Mouse (Mus musculus): ENCODE measurements around the gene Disc1. TPM values are rescaled to one million over a fixed set of nuclear protein-coding genes. Genes with fewer than 3 reads are reported as not detected.

Disc1 gene
- total RNA-seq (2023), result 10 to 100 TPM; 28.0 to 31.9 TPM

DNA sequence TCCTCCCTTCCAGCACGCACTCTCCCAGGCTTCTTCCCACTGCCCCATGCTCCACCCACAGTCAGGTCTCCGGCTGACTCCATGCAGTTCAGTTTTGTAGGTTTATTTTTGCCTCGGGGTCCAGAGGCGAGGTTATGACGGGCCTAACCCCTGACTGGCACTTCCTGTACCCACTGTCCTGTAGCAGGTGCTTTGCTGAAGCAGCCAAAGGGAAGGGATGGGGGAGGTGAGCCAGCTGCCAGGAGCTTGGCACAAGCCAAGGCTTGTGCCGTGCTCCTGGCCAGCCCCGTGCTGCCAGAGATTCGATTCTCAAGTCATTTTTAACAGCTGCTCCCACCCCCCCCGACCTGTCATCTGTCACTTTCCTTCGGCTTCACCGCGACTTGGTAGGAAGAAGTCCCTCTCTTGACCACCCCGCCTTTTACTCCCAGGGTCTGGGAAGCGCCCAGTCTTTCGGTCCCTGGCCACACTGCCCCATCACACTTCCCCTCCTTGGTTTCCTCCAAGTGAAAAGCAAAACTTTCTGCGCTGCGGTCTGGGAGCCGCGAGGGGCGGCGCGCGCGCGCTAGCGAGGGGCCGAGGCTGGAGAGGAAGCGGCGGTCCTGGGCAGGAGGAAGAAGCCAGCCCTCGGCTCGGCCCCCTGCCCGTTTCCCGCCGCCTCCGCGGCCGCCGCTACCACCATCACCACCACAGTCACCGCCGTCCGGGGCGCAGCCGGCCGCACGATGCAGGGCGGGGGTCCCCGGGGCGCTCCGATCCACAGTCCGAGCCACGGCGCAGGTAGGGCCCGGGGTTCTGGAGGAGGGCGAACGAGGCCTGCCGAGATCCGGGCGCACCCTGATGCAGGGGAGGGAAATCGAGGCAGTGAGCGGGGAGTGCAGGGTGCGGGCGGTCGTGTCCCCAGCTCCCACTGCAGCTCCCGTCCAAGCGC is at the start of gene Disc1:
Disc1 (plus strand) TSS at position 691 of the 931 bp plus-strand sequence.

DNA sequence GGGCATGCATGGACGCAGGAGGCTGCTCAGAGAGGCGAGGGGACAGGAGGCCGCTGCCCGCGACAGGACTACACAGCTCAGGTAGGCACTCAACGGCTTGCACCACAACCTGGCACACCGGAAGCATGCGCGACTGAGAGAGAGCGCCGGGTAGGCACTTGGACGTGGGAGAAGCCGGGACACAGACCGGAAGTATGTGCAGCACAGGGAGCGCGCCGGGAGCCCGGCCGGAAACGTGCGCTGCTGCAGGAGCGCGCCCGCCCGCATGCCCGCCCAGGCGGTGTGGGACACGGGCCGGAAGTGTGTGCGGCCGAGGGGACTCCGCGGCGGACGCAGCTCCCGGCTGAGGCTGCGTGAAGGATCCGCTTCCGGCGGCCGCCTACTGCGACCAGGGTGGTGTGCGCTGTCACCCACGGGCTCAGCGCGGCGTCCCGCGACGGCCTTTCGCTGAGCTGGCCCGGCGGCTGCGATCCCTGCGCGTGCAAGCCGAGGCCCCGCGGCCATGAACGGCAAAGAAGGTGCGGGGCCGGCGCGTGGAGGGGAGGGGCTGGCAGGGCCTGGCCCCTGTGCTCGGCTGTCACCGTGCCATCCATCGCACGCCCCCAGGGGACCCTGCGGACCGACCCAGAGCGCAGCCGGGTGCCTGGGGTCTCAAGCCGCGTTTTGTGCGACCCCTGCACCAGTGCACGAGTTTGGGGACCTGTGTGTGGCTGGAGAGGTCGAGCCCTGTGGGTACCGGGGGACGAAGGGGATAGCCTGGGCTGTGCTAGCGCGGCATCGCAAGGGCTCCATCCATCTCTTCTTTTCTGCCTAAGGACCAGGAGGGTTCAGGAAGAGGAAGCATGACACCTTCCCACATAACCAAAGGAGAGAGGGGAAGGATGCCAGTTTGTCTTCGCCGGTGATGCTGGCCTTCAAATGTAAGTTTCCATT is 41.0 kb upstream of the Disc1 start, which contains the start of gene Tsnax:
Tsnax (plus strand) TSS at position 303 of the 933 bp plus-strand sequence.

Other genes starting within 250 kb of the Disc1 start
- gene Gnpat, start 191.2 kb upstream of the Disc1 start, total RNA-seq (2023), result 10 to 100 TPM; 35.6 to 41.9 TPM
- gene 2810004N23Rik, start 191.1 kb upstream of the Disc1 start, total RNA-seq (2023), result 10 to 100 TPM; 14.6 to 18.8 TPM
- gene Exoc8, start 156.5 kb upstream of the Disc1 start, total RNA-seq (2023), result 10 to 100 TPM; 16.4 to 16.5 TPM
- 10 to 100 TPM; 18.7 to 20.6 TPM for gene Sprtn, start 156.3 kb upstream of the Disc1 start, total RNA-seq (2023)
- gene Egln1, start 104.9 kb upstream of the Disc1 start, total RNA-seq (2023), result 10 to 100 TPM; 24.7 to 25.2 TPM
- gene Tsnax, start 41.2 kb upstream of the Disc1 start, total RNA-seq (2023), result 10 to 100 TPM; 32.8 to 39.0 TPM

All from monocyte, adult 59 days (primary cell).